Mouse (Mus musculus) liver, embryonic 14.5 days (tissue): ENCODE data around the gene Vmn1r55. TPM values are rescaled to one million over a fixed set of nuclear protein-coding genes. Genes with fewer than 3 reads are reported as not detected.
"Not testable (repeated sequence)": the region's sequence is repeated elsewhere in the genome, so short reads cannot be mapped to it uniquely, and the experiment has no call there.

Source experiments
- ATAC-seq: fragments of 200-750 bp; cut with Nextera tagmentation; 2 replicates; pipeline ENCODE4 v1.8.0; 2017; ENCODE audit warnings: moderate number of reproducible peaks, mild to moderate bottlenecking, moderate library complexity; ENCODE audit not compliant: insufficient read depth
- DNase-seq, 3 experiments: peaks; one replicate each; pipeline ENCODE4 v3.0.0-alpha.2; 2012 to 2013; ENCODE audit warnings: low read depth in 3 of 3, low spot score in 3 of 3
- H3K27ac ChIP-seq: fragments of 300-500 bp; sonication (generic); 2 replicates; pipeline ENCODE4 v1.5.1; 2014; ENCODE audit warnings: moderate library complexity, mild to moderate bottlenecking, control low read depth, inconsistent platforms
- H3K27me3 ChIP-seq: fragments of 300-500 bp; sonication (generic); 2 replicates; pipeline ENCODE4 v1.6.1; 2014; ENCODE audit warnings: mild to moderate bottlenecking, low read length, moderate library complexity; ENCODE audit not compliant: control insufficient read depth, insufficient read depth
- H3K36me3 ChIP-seq: fragments of 300-500 bp; sonication (generic); replicated peaks from 2 replicates; pipeline ENCODE4 v1.6.1; 2014; ENCODE audit warnings: low read depth; ENCODE audit not compliant: control insufficient read depth, insufficient read depth
- H3K4me1 ChIP-seq, 2 experiments: fragments of 200-500 bp in 1 of 2; fragments of 300-500 bp in 1 of 2; sonication (generic) in 1 of 2; replicated peaks; 2 replicates each; pipeline ENCODE4 v1.6.1; 2012 to 2014; ENCODE audit warnings: antibody characterized with exemption in 1 of 2, inconsistent platforms in 1 of 2, low read length in 1 of 2; ENCODE audit not compliant: control insufficient read depth in 2 of 2, insufficient read depth in 2 of 2
- H3K4me2 ChIP-seq: fragments of 300-500 bp; sonication (generic); 2 replicates; pipeline ENCODE4 v1.6.1; 2014; ENCODE audit warnings: low read depth, mild to moderate bottlenecking, control low read depth, moderate library complexity
- H3K4me3 ChIP-seq, 2 experiments: fragments of 200-500 bp in 1 of 2; fragments of 300-500 bp in 1 of 2; sonication (generic) in 1 of 2; 2 replicates each; pipeline ENCODE4 v1.5.1; 2012 to 2014; ENCODE audit warnings: low read depth in 2 of 2, low read length in 2 of 2, mild to moderate bottlenecking in 2 of 2, control low read depth in 1 of 2, inconsistent platforms in 1 of 2, moderate library complexity in 1 of 2; ENCODE audit not compliant: insufficient read depth in 1 of 2
- H3K9ac ChIP-seq: fragments of 300-500 bp; sonication (generic); replicated peaks from 2 replicates; pipeline ENCODE4 v1.6.1; 2014; ENCODE audit warnings: mild to moderate bottlenecking, control low read depth, moderate library complexity
- H3K9me3 ChIP-seq: fragments of 300-500 bp; sonication (generic); 2 replicates; pipeline ENCODE4 v1.6.1; 2016; ENCODE audit warnings: low read length, mixed read lengths; ENCODE audit not compliant: control insufficient read depth
- CTCF ChIP-seq: IDR thresholded peaks from 2 replicates; pipeline ENCODE4 v1.5.1; 2016; ENCODE audit warnings: antibody characterized with exemption, low read depth, control low read depth
- EP300 ChIP-seq: IDR thresholded peaks from 2 replicates; pipeline ENCODE4 v1.6.1; 2016; ENCODE audit warnings: antibody characterized with exemption, low read depth
- WGBS: fragments of 180-500 bp; shearing (Covaris S2); extraction: QIAGEN DNeasy Blood & Tissue Kit; methylation state at CpG from one replicate; pipeline ENCODE4 v1.1.7; 2014; ENCODE audit not compliant: insufficient replicate concordance; 5-methylcytosine and 5-hydroxymethylcytosine counted together
- microRNA-seq: library from miRNA; unstranded; fragments of <30 nt; microRNA quantifications from one replicate; pipeline ENCODE4, GENCODE M21; 2016
- polyA plus RNA-seq, 2 experiments: library from polyadenylated mRNA; depleted of rRNA in 1 of 2; stranded (reverse) in 1 of 2; unstranded in 1 of 2; fragments of >200 nt; fragmentation: Nextera tagmentation in 1 of 2; extraction: Ambion mirVana in 1 of 2; gene quantifications; 2 replicates each; pipeline versions ENCODE4 v1.2.1 to v1.2.3; 2012 to 2014

Vmn1r55 gene
- polyA plus RNA-seq, 2 experiments = not detected

DNA sequence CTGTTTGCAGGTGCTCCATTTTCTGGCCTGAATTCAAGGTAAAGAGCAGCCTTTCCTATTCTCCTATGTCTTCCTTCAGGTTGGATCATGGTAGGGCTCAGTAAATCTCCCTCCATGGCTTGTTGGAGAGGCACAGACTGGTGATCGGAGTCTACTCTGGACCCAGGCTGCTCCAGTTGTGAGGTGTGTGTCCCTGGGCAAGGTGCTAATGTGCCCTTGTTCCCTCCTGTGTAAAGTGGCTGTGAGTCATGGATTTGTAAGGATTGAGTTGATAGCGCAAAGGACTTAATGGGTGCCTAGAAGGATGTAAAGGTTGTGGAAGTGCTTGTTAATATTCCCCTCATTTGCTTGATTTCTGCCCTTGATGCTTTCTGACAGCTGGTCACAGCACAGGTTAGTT lies 67.5 kb downstream of the Vmn1r55 start:
- WGBS = 90% methylated on average over 2 of the region's 2 CpGs
- peak overlapping the region; percentile 90 to 100 for H3K4me3 ChIP-seq
- no peaks in the 10 kb centered on the region for H3K27me3 ChIP-seq
- TF ChIP-seq CTCF (no peak), EP300 (no peak)
- H3K4me1 ChIP-seq = peaks cover 11 to 23% of the 10 kb centered on the region in 2 experiments
- peak overlapping the region; percentile 92 for H3K4me2 ChIP-seq
- H3K36me3 ChIP-seq = peaks cover 60% of the 10 kb centered on the region
- peak overlapping the region; percentile 92 for H3K9ac ChIP-seq
- ATAC-seq = no peak
- no peak for DNase-seq
- H3K27ac ChIP-seq = peak overlapping the region; percentile 92
- H3K9me3 ChIP-seq = no peaks in the 10 kb centered on the region

DNA sequence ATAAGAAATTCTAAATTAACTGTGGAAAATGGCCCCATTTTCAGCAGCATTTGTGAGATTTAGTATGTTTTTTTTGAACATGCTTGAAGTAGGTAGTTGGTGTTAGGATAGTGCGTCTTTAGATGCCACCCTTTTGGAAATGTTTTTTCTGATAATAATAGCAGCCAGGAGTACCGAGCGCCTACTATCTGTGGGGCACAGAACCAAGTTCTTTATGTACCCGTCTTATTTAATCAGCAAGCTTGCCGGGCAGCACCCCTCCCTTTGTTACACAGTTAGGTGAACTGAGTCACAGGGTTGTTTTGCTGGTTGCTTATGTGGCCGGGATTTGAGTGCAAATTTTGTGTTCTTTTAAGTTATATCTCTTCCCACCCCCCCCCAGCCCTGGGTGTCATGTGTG lies 68.2 kb downstream of the Vmn1r55 start:
- peak overlapping the region; percentile 90 to 100 for H3K4me3 ChIP-seq
- no peaks in the 10 kb centered on the region for H3K27me3 ChIP-seq
- H3K9me3 ChIP-seq = no peaks in the 10 kb centered on the region
- peaks cover 62% of the 10 kb centered on the region for H3K36me3 ChIP-seq
- peak overlapping the region; percentile 92 for H3K27ac ChIP-seq
- H3K9ac ChIP-seq = peak overlapping the region; percentile 92
- TF ChIP-seq CTCF = peak; percentile 27; the same call in 1 of the 2 replicates
- peak; percentile 63 for TF ChIP-seq EP300
- ATAC-seq (peak; percentile 47), DNase-seq (peak; percentile 66 to 71 (median 71))
- H3K4me1 ChIP-seq = peaks cover 18 to 29% of the 10 kb centered on the region in 2 experiments
- WGBS = 7% methylated on average over 6 of the region's 6 CpGs
- H3K4me2 ChIP-seq = peak overlapping the region; percentile 92

DNA sequence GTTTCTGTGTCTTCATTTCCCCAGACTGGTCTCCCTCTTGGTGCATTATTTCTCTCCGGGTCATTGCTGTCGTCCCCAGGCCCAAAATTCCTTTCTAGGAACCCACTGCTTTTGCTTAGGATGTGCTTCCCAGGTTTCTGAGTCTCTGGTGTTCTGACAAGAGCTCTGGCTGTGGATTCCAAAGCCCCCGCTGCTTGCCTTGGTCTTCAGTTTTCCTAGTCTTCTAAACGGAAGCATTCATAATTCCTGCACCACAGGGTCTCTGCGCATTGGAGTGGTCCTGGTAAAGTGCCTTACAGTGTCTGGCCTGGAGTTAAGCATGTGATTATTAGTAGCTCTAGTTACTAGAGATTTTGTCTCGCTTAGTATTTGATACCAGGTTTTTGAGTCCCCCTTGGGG lies 68.7 kb downstream of the Vmn1r55 start:
- Histone ChIP-seq H3K9ac (peak overlapping the region; percentile 92), H3K9me3 (no peaks in the 10 kb centered on the region), H3K4me1 (peaks cover 19 to 33% of the 10 kb centered on the region in 2 experiments), H3K27ac (peak overlapping the region; percentile 92), H3K27me3 (no peaks in the 10 kb centered on the region), H3K4me2 (peak overlapping the region; percentile 92), H3K4me3 (peak overlapping the region; percentile 90 to 100), H3K36me3 (peaks cover 61% of the 10 kb centered on the region)
- ATAC-seq = no peak
- no peak for TF ChIP-seq EP300
- TF ChIP-seq CTCF = no peak
- 5% methylated on average over 6 of the region's 6 CpGs for WGBS
- DNase-seq = no peak

DNA sequence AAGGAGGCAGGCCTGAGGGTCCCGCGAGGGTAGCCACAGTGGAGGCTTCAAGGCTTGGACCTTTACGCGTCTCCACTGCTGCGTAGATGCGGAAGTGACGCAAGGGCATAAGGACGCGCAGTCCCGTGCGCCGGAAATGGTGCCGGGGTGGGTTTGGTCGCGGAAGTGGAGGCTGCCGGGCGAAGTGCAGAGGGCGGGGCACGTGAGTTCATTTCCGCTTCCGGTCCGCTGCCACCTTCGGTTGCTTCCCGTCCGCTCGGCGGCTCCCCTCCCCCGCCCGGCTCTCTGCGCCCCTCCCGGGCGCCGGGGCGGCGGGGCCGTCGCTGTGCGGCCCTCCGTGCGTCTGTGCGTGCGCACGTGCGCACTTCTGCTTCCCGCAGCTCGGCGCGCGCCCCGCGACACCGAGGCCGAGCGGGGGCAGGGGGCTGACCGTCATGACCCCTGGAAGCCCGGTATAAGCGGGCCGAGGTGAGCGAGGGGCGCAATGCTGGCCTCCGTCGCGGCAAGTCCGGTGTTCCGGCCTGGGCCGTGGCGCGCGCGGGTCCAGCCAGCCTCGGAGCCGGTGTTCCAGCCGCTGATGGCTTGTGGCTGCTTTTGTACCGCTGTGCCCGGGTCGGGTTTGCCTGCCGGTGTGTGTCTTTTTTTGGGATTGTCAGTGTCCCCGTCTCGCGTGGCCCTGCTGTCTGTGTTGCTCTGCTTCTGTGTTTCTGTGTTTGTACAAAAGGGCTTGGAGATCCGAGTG lies 69.3 kb downstream of the Vmn1r55 start, which contains the start of gene Epn1:
Gene Epn1, plus strand, starts transcription at position 226 of the 742 bp plus-strand sequence.
- DNase-seq (peak; percentile 89 to 92 (median 90)), ATAC-seq (peak; percentile 86)
- H3K4me2 ChIP-seq = peak within 1 kb of the TSS; percentile 92
- no peaks in the 10 kb centered on the region for H3K9me3 ChIP-seq
- H3K4me3 ChIP-seq = peak within 1 kb of the TSS; percentile 90 to 100
- peaks cover 60% of the 10 kb centered on the region for H3K36me3 ChIP-seq
- H3K27me3 ChIP-seq = no peaks in the 10 kb centered on the region
- 0 out of 2 replicates have a peak, but pooled peaks have one; percentile 2 for TF ChIP-seq CTCF
- no peak for TF ChIP-seq EP300
- WGBS = 0% methylated on average over 68 of the region's 81 CpGs
- H3K27ac ChIP-seq = peak within 1 kb of the TSS; percentile 92
- H3K4me1 ChIP-seq = peaks cover 19 to 34% of the 10 kb centered on the region in 2 experiments
- peak within 1 kb of the TSS; percentile 92 for H3K9ac ChIP-seq

DNA sequence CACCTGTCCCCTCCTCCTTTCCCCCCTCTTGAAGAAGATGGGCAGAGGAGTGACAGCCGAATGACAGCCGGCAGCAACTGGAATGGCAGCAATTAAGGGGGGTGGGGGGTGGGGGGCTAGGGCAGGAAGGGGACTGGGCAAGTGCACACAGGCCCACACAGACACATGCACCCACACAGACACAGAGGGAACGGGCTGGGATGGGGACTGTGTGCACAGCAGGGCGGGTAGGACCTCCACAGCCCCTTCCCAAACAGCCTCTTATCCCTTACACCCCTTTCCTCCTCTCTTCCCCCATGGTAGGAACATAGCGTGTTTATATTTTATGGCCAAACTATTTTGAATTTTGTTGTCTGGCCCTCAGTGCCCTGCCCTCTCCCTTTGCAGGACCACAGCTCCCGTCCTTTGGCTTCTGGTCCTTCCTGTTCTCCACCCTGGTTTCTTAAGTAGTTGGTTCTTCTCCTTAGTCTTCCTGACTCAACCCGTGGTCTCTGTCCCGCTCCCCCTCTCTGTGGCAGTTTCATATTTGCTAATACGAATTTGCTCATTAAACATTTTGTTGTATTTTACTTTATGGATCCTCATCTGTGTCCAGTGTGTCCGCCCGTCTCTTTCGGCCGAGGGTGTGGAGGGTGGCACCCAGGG lies 70.0 kb downstream of the Vmn1r55 start:
- H3K4me2 ChIP-seq = peak overlapping the region; percentile 92
- not testable (repeated sequence) for H3K27me3 ChIP-seq, DNase-seq, H3K9me3 ChIP-seq
- H3K27ac ChIP-seq = peak overlapping the region; percentile 63
- peaks cover 21 to 36% of the 10 kb centered on the region in 2 experiments for H3K4me1 ChIP-seq
- WGBS = 34% methylated on average over 9 of the region's 13 CpGs
- ATAC-seq = peak; percentile 0; the same call in 1 of the 2 replicates
- peak overlapping the region; percentile 92 for H3K9ac ChIP-seq
- H3K4me3 ChIP-seq = peak overlapping the region; percentile 54 to 90
- peaks cover 61% of the 10 kb centered on the region for H3K36me3 ChIP-seq

Small RNAs within 50 kb of the gene (microRNA-seq; reads per million reads assigned to microRNA genes)
- gene Gm26217 = not detected

Other genes starting within 250 kb of the Vmn1r55 start
- 0.02 TPM in 1 of 2 replicates, not detected in the other for gene Gm36210, start 243.2 kb downstream of the Vmn1r55 start, polyA plus RNA-seq (2012; rRNA removed)
- not detected in 2 replicates for gene Gm36210, start 243.2 kb downstream of the Vmn1r55 start, polyA plus RNA-seq (2014; fragmentation: Nextera tagmentation; extraction: Ambion mirVana)
- gene Zfp628, start 234.5 kb downstream of the Vmn1r55 start, polyA plus RNA-seq (2012; rRNA removed) = 2.9 and 3.7 TPM in 2 replicates
- gene Zfp628, start 234.5 kb downstream of the Vmn1r55 start, polyA plus RNA-seq (2014; fragmentation: Nextera tagmentation; extraction: Ambion mirVana) = 1.5 and 1.6 TPM in 2 replicates
- gene Nat14, start 227.6 kb downstream of the Vmn1r55 start, polyA plus RNA-seq (2012; rRNA removed) = 0.38 and 0.39 TPM in 2 replicates
- 0.10 and 0.11 TPM in 2 replicates for gene Nat14, start 227.6 kb downstream of the Vmn1r55 start, polyA plus RNA-seq (2014; fragmentation: Nextera tagmentation; extraction: Ambion mirVana)
- gene Ssc5d, start 223.9 kb downstream of the Vmn1r55 start, polyA plus RNA-seq (2012; rRNA removed) = 0.12 and 0.14 TPM in 2 replicates
- 0.03 and 0.09 TPM in 2 replicates for gene Ssc5d, start 223.9 kb downstream of the Vmn1r55 start, polyA plus RNA-seq (2014; fragmentation: Nextera tagmentation; extraction: Ambion mirVana)
- gene Sbk2, start 185.3 kb downstream of the Vmn1r55 start, polyA plus RNA-seq (2012; rRNA removed) = 0.01 and 0.02 TPM in 2 replicates
- not detected in 2 replicates for gene Sbk2, start 185.3 kb downstream of the Vmn1r55 start, polyA plus RNA-seq (2014; fragmentation: Nextera tagmentation; extraction: Ambion mirVana)
- not detected in 2 replicates for gene Sbk3, start 178.5 kb downstream of the Vmn1r55 start, polyA plus RNA-seq (2012; rRNA removed)
- gene Sbk3, start 178.5 kb downstream of the Vmn1r55 start, polyA plus RNA-seq (2014; fragmentation: Nextera tagmentation; extraction: Ambion mirVana) = not detected in 2 replicates
- gene Zfp579, start 153.5 kb downstream of the Vmn1r55 start, polyA plus RNA-seq (2012; rRNA removed) = 6.7 and 11.2 TPM in 2 replicates
- gene Zfp579, start 153.5 kb downstream of the Vmn1r55 start, polyA plus RNA-seq (2014; fragmentation: Nextera tagmentation; extraction: Ambion mirVana) = 2.8 and 4.0 TPM in 2 replicates
- 9.1 and 9.5 TPM in 2 replicates for gene Zfp524, start 135.3 kb downstream of the Vmn1r55 start, polyA plus RNA-seq (2012; rRNA removed)
- 8.9 TPM in 2 replicates for gene Zfp524, start 135.3 kb downstream of the Vmn1r55 start, polyA plus RNA-seq (2014; fragmentation: Nextera tagmentation; extraction: Ambion mirVana)
- gene Fiz1, start 135.0 kb downstream of the Vmn1r55 start, polyA plus RNA-seq (2012; rRNA removed) = 12.1 and 14.1 TPM in 2 replicates
- 10.7 and 13.2 TPM in 2 replicates for gene Fiz1, start 135.0 kb downstream of the Vmn1r55 start, polyA plus RNA-seq (2014; fragmentation: Nextera tagmentation; extraction: Ambion mirVana)
- 0.03 and 0.10 TPM in 2 replicates for gene Gm44973, start 134.2 kb downstream of the Vmn1r55 start, polyA plus RNA-seq (2012; rRNA removed)
- 1.6 and 1.9 TPM in 2 replicates for gene Gm44973, start 134.2 kb downstream of the Vmn1r55 start, polyA plus RNA-seq (2014; fragmentation: Nextera tagmentation; extraction: Ambion mirVana)
- gene Zfp865, start 129.3 kb downstream of the Vmn1r55 start, polyA plus RNA-seq (2012; rRNA removed) = 6.4 and 7.6 TPM in 2 replicates
- gene Zfp865, start 129.3 kb downstream of the Vmn1r55 start, polyA plus RNA-seq (2014; fragmentation: Nextera tagmentation; extraction: Ambion mirVana) = 0.98 and 1.0 TPM in 2 replicates
- 0.49 and 0.64 TPM in 2 replicates for gene Ccdc106, start 129.1 kb downstream of the Vmn1r55 start, polyA plus RNA-seq (2012; rRNA removed)
- 0.24 and 0.35 TPM in 2 replicates for gene Ccdc106, start 129.1 kb downstream of the Vmn1r55 start, polyA plus RNA-seq (2014; fragmentation: Nextera tagmentation; extraction: Ambion mirVana)
- gene 4632433K11Rik, start 115.6 kb downstream of the Vmn1r55 start, polyA plus RNA-seq (2012; rRNA removed) = not detected in 2 replicates
- not detected in 2 replicates for gene 4632433K11Rik, start 115.6 kb downstream of the Vmn1r55 start, polyA plus RNA-seq (2014; fragmentation: Nextera tagmentation; extraction: Ambion mirVana)
- 0.90 and 0.96 TPM in 2 replicates for gene Zfp784, start 111.2 kb downstream of the Vmn1r55 start, polyA plus RNA-seq (2012; rRNA removed)
- gene Zfp784, start 111.2 kb downstream of the Vmn1r55 start, polyA plus RNA-seq (2014; fragmentation: Nextera tagmentation; extraction: Ambion mirVana) = 0.86 and 1.0 TPM in 2 replicates
- 1.4 and 1.7 TPM in 2 replicates for gene Zfp580, start 98.1 kb downstream of the Vmn1r55 start, polyA plus RNA-seq (2012; rRNA removed)
- gene Zfp580, start 98.1 kb downstream of the Vmn1r55 start, polyA plus RNA-seq (2014; fragmentation: Nextera tagmentation; extraction: Ambion mirVana) = 1.6 and 1.8 TPM in 2 replicates
- 110 and 132 TPM in 2 replicates for gene U2af2, start 87.5 kb downstream of the Vmn1r55 start, polyA plus RNA-seq (2012; rRNA removed)
- gene U2af2, start 87.5 kb downstream of the Vmn1r55 start, polyA plus RNA-seq (2014; fragmentation: Nextera tagmentation; extraction: Ambion mirVana) = 52.2 and 60.2 TPM in 2 replicates
- gene Epn1, start 69.4 kb downstream of the Vmn1r55 start, polyA plus RNA-seq (2012; rRNA removed) = 54.4 and 57.5 TPM in 2 replicates
- gene Epn1, start 69.4 kb downstream of the Vmn1r55 start, polyA plus RNA-seq (2014; fragmentation: Nextera tagmentation; extraction: Ambion mirVana) = 45.4 and 56.7 TPM in 2 replicates
- gene Rfpl4, start 32.7 kb downstream of the Vmn1r55 start, polyA plus RNA-seq (2012; rRNA removed) = not detected in 2 replicates
- gene Rfpl4, start 32.7 kb downstream of the Vmn1r55 start, polyA plus RNA-seq (2014; fragmentation: Nextera tagmentation; extraction: Ambion mirVana) = not detected in 2 replicates
- gene Rasl2-9, start 23.7 kb downstream of the Vmn1r55 start, polyA plus RNA-seq (2012; rRNA removed) = 0.08 and 0.28 TPM in 2 replicates
- gene Rasl2-9, start 23.7 kb downstream of the Vmn1r55 start, polyA plus RNA-seq (2014; fragmentation: Nextera tagmentation; extraction: Ambion mirVana) = 0.28 and 0.38 TPM in 2 replicates
- gene Vmn1r56, start 47.1 kb upstream of the Vmn1r55 start, polyA plus RNA-seq (2012; rRNA removed) = not detected in 2 replicates
- gene Vmn1r56, start 47.1 kb upstream of the Vmn1r55 start, polyA plus RNA-seq (2014; fragmentation: Nextera tagmentation; extraction: Ambion mirVana) = not detected in 2 replicates
- gene Vmn1r57, start 68.8 kb upstream of the Vmn1r55 start, polyA plus RNA-seq (2012; rRNA removed) = not detected in 2 replicates
- gene Vmn1r57, start 68.8 kb upstream of the Vmn1r55 start, polyA plus RNA-seq (2014; fragmentation: Nextera tagmentation; extraction: Ambion mirVana) = not detected in 2 replicates
- not detected in 2 replicates for gene Gm5065, start 200.9 kb upstream of the Vmn1r55 start, polyA plus RNA-seq (2012; rRNA removed)
- gene Gm5065, start 200.9 kb upstream of the Vmn1r55 start, polyA plus RNA-seq (2014; fragmentation: Nextera tagmentation; extraction: Ambion mirVana) = not detected in 2 replicates
- gene Nlrp2, start 201.4 kb upstream of the Vmn1r55 start, polyA plus RNA-seq (2012; rRNA removed) = not detected in 2 replicates
- gene Nlrp2, start 201.4 kb upstream of the Vmn1r55 start, polyA plus RNA-seq (2014; fragmentation: Nextera tagmentation; extraction: Ambion mirVana) = not detected in 2 replicates